Mouse (Mus musculus) embryonic facial prominence, embryonic 12.5 days (tissue): ENCODE data around the gene Slc2a2. TPM values are rescaled to one million over a fixed set of nuclear protein-coding genes. Genes with fewer than 3 reads are reported as not detected.
"Not testable (repeated sequence)": the region's sequence is repeated elsewhere in the genome, so short reads cannot be mapped to it uniquely, and the experiment has no call there.

ENCODE experiments used
- ATAC-seq: fragments of 200-750 bp; cut with Nextera tagmentation; 2 replicates; pipeline ENCODE4 v1.8.0; 2017; ENCODE audit not compliant: insufficient number of reproducible peaks, insufficient read depth, low FRiP score, low TSS enrichment
- H3K27ac ChIP-seq: fragments of 300-500 bp; sonication (generic); 2 replicates; pipeline ENCODE4 v1.5.1; 2016; ENCODE audit warnings: mild to moderate bottlenecking
- H3K27me3 ChIP-seq: fragments of 300-500 bp; sonication (generic); 2 replicates; pipeline ENCODE4 v1.6.1; 2016; ENCODE audit warnings: mild to moderate bottlenecking, moderate library complexity
- H3K36me3 ChIP-seq: fragments of 300-500 bp; sonication (generic); 2 replicates; pipeline ENCODE4 v1.6.1; 2016; ENCODE audit warnings: mild to moderate bottlenecking
- H3K4me1 ChIP-seq: fragments of 300-500 bp; sonication (generic); 2 replicates; pipeline ENCODE4 v1.6.1; 2016
- H3K4me2 ChIP-seq: fragments of 300-500 bp; sonication (generic); replicated peaks from 2 replicates; pipeline ENCODE4 v1.6.1; 2016; ENCODE audit warnings: mild to moderate bottlenecking, moderate library complexity
- H3K4me3 ChIP-seq: fragments of 300-500 bp; sonication (generic); 2 replicates; pipeline ENCODE4 v1.5.1; 2016; ENCODE audit warnings: mild to moderate bottlenecking
- H3K9ac ChIP-seq: fragments of 300-500 bp; sonication (generic); 2 replicates; pipeline ENCODE4 v1.6.1; 2016; ENCODE audit warnings: mild to moderate bottlenecking, moderate library complexity
- H3K9me3 ChIP-seq: fragments of 300-500 bp; sonication (generic); 2 replicates; pipeline ENCODE4 v1.6.1; 2016; ENCODE audit warnings: mild to moderate bottlenecking, moderate library complexity
- WGBS: fragments of 180-500 bp; shearing (Covaris S2); methylation state at CpG from one replicate; pipeline ENCODE4 v1.1.7; 2016; 5-methylcytosine and 5-hydroxymethylcytosine counted together
- polyA plus RNA-seq: library from polyadenylated mRNA; unstranded; fragments of >200 nt; fragmentation: Nextera tagmentation; extraction: Ambion mirVana; gene quantifications from 2 replicates; pipeline ENCODE4 v1.2.1, GENCODE M21; 2016

Gene Slc2a2
- polyA plus RNA-seq, 1 experiment from 2014 or later = 0.09 TPM

- no peaks in the 10 kb centered on the region for H3K27me3 ChIP-seq
- 0 out of 2 replicates have a peak, but pooled peaks cover 5% of the 10 kb centered on the region for H3K4me1 ChIP-seq
- ATAC-seq = no peak
- no peak overlapping the region for H3K27ac ChIP-seq
- WGBS = 40% methylated on average over 2 of the region's 2 CpGs
- no peak overlapping the region for H3K4me3 ChIP-seq
- no peaks in the 10 kb centered on the region for H3K36me3 ChIP-seq
- no peak overlapping the region for H3K9ac ChIP-seq
- no peak overlapping the region for H3K4me2 ChIP-seq
- H3K9me3 ChIP-seq = no peaks in the 10 kb centered on the region
Measured at GRCm38 (mm10) chr3:28736981-28737380, 39.3 kb downstream of the Slc2a2 start.

GRCm38 (mm10) chr3:28740353-28740752 is 42.6 kb downstream of the Slc2a2 start:
- H3K9ac ChIP-seq = no peak overlapping the region
- WGBS = 39% methylated on average over 6 of the region's 6 CpGs
- no peak overlapping the region for H3K4me3 ChIP-seq
- ATAC-seq = no peak
- no peak overlapping the region for H3K27ac ChIP-seq
- H3K9me3 ChIP-seq = no peaks in the 10 kb centered on the region
- no peaks in the 10 kb centered on the region for H3K36me3 ChIP-seq
- H3K4me2 ChIP-seq = no peak overlapping the region
- H3K4me1 ChIP-seq = 0 out of 2 replicates have a peak, but pooled peaks cover 5% of the 10 kb centered on the region
- H3K27me3 ChIP-seq = no peaks in the 10 kb centered on the region

- 56% methylated on average over 8 of the region's 8 CpGs for WGBS
- Histone ChIP-seq H3K4me2 (no peak overlapping the region), H3K9me3 (no peaks in the 10 kb centered on the region), H3K9ac (no peak overlapping the region), H3K4me3 (no peak overlapping the region), H3K27me3 (no peaks in the 10 kb centered on the region), H3K4me1 (0 out of 2 replicates have a peak, but pooled peaks cover 3% of the 10 kb centered on the region), H3K27ac (no peak overlapping the region), H3K36me3 (no peaks in the 10 kb centered on the region)
- ATAC-seq = no peak
Measured at GRCm38 (mm10) chr3:28743251-28743650, 45.5 kb downstream of the Slc2a2 start.

- Histone ChIP-seq H3K27ac (no peak overlapping the region), H3K9ac (no peak overlapping the region), H3K4me1 (no peaks in the 10 kb centered on the region), H3K4me3 (no peak overlapping the region), H3K9me3 (no peaks in the 10 kb centered on the region), H3K4me2 (no peak overlapping the region), H3K27me3 (no peaks in the 10 kb centered on the region), H3K36me3 (no peaks in the 10 kb centered on the region)
- 26% methylated on average over 7 of the region's 7 CpGs for WGBS
- ATAC-seq = no peak
Measured at GRCm38 (mm10) chr3:28745835-28746483, 48.3 kb downstream of the Slc2a2 start.

- no peak for ATAC-seq
- H3K4me2 ChIP-seq = no peak overlapping the region
- 82% methylated on average over 3 of the region's 3 CpGs for WGBS
Measured at GRCm38 (mm10) chr3:28748151-28748550, 50.4 kb downstream of the Slc2a2 start.

GRCm38 (mm10) chr3:28748956-28749355 is 51.3 kb downstream of the Slc2a2 start:
- no peak overlapping the region for H3K27ac ChIP-seq
- H3K27me3 ChIP-seq = no peaks in the 10 kb centered on the region
- ATAC-seq = no peak

More at GRCm38 (mm10) chr3:28748151-28748550, 50.4 kb downstream of the Slc2a2 start:
- H3K9ac ChIP-seq = no peak overlapping the region
- H3K36me3 ChIP-seq = no peaks in the 10 kb centered on the region
- no peaks in the 10 kb centered on the region for H3K9me3 ChIP-seq
- no peak overlapping the region for H3K4me3 ChIP-seq
- no peaks in the 10 kb centered on the region for H3K27me3 ChIP-seq
- no peak overlapping the region for H3K27ac ChIP-seq
- no peaks in the 10 kb centered on the region for H3K4me1 ChIP-seq

GRCm38 (mm10) chr3:28755477-28755876 is 57.8 kb downstream of the Slc2a2 start:
- no peak overlapping the region for H3K4me3 ChIP-seq
- H3K9ac ChIP-seq = no peak overlapping the region
- ATAC-seq = no peak
- no peaks in the 10 kb centered on the region for H3K9me3 ChIP-seq
- no peak overlapping the region for H3K4me2 ChIP-seq
- H3K36me3 ChIP-seq = no peaks in the 10 kb centered on the region
- WGBS = 58% methylated on average over 7 of the region's 7 CpGs
- H3K27me3 ChIP-seq = no peaks in the 10 kb centered on the region
- no peaks in the 10 kb centered on the region for H3K4me1 ChIP-seq
- H3K27ac ChIP-seq = no peak overlapping the region

More at GRCm38 (mm10) chr3:28748956-28749355, 51.3 kb downstream of the Slc2a2 start:
- Histone ChIP-seq H3K4me2 (no peak overlapping the region), H3K9me3 (no peaks in the 10 kb centered on the region), H3K36me3 (no peaks in the 10 kb centered on the region), H3K4me1 (no peaks in the 10 kb centered on the region), H3K9ac (no peak overlapping the region), H3K4me3 (no peak overlapping the region)

GRCm38 (mm10) chr3:28761225-28761789 is 63.6 kb downstream of the Slc2a2 start:
- Histone ChIP-seq H3K9ac (no peak overlapping the region), H3K4me3 (no peak overlapping the region), H3K4me1 (no peaks in the 10 kb centered on the region), H3K27ac (no peak overlapping the region), H3K27me3 (no peaks in the 10 kb centered on the region), H3K36me3 (no peaks in the 10 kb centered on the region), H3K4me2 (no peak overlapping the region), H3K9me3 (no peaks in the 10 kb centered on the region)
- 66% methylated on average over 8 of the region's 8 CpGs for WGBS
- 0 out of 2 replicates have a peak, but pooled peaks have one; percentile 67 for ATAC-seq

GRCm38 (mm10) chr3:28766935-28767334 is 69.2 kb downstream of the Slc2a2 start:
- no peak for ATAC-seq
- Histone ChIP-seq H3K27ac (no peak overlapping the region), H3K36me3 (no peaks in the 10 kb centered on the region), H3K9ac (no peak overlapping the region), H3K9me3 (no peaks in the 10 kb centered on the region), H3K27me3 (no peaks in the 10 kb centered on the region), H3K4me1 (no peaks in the 10 kb centered on the region), H3K4me3 (no peak overlapping the region), H3K4me2 (no peak overlapping the region)
- WGBS = 90% methylated on average over 4 of the region's 4 CpGs

- Histone ChIP-seq H3K4me2 (no peak overlapping the region), H3K27me3 (no peaks in the 10 kb centered on the region), H3K27ac (no peak overlapping the region), H3K9ac (no peak overlapping the region), H3K4me3 (no peak overlapping the region), H3K36me3 (no peaks in the 10 kb centered on the region), H3K9me3 (no peaks in the 10 kb centered on the region), H3K4me1 (no peaks in the 10 kb centered on the region)
- WGBS = 62% methylated on average over 3 of the region's 3 CpGs
- ATAC-seq = no peak
Measured at GRCm38 (mm10) chr3:28768222-28768621, 70.5 kb downstream of the Slc2a2 start.

- not testable (repeated sequence) for H3K9me3 ChIP-seq, H3K4me1 ChIP-seq
Measured at GRCm38 (mm10) chr3:28772919-28773318, 75.2 kb downstream of the Slc2a2 start.

GRCm38 (mm10) chr3:28775361-28775760 is 77.7 kb downstream of the Slc2a2 start:
- Histone ChIP-seq H3K9ac (no peak overlapping the region), H3K4me3 (no peak overlapping the region), H3K4me1 (no peaks in the 10 kb centered on the region), H3K27ac (no peak overlapping the region), H3K4me2 (no peak overlapping the region), H3K9me3 (no peaks in the 10 kb centered on the region), H3K36me3 (no peaks in the 10 kb centered on the region), H3K27me3 (no peaks in the 10 kb centered on the region)
- ATAC-seq = no peak
- WGBS = 87% methylated on average over 7 of the region's 7 CpGs

More at GRCm38 (mm10) chr3:28772919-28773318, 75.2 kb downstream of the Slc2a2 start:
- WGBS = 62% methylated on average over 4 of the region's 4 CpGs
- not testable (repeated sequence) for H3K9ac ChIP-seq, H3K27me3 ChIP-seq, H3K27ac ChIP-seq, H3K36me3 ChIP-seq, ATAC-seq, H3K4me3 ChIP-seq, H3K4me2 ChIP-seq
